Mouse (Mus musculus): ENCODE results near the gene 1700021F07Rik. TPM values are rescaled to one million over a fixed set of nuclear protein-coding genes. Genes with fewer than 3 reads are reported as not detected.

Gene 1700021F07Rik
- polyA plus RNA-seq, 1 experiment, result not detected

GRCm38 (mm10) chr2:173561851-173562442 lies 39.6 kb downstream of the 1700021F07Rik start:
- peak; percentile 43 for DNase-seq (ENCODE audit: low spot score)

- DNase-seq (ENCODE audit: low spot score), result no peak
Observed at GRCm38 (mm10) chr2:173563336-173563735, 41.0 kb downstream of the 1700021F07Rik start.

GRCm38 (mm10) chr2:173564179-173564578 lies 41.8 kb downstream of the 1700021F07Rik start:
- DNase-seq (ENCODE audit: low spot score), result no peak

Other genes starting within 250 kb of the 1700021F07Rik start
- gene Pmepa1, start 246.1 kb upstream of the 1700021F07Rik start, polyA plus RNA-seq (2012; rRNA removed), result 37.0 and 54.0 TPM in 2 replicates
- not detected in 2 replicates for gene Ankrd60, start 55.8 kb downstream of the 1700021F07Rik start, polyA plus RNA-seq (2012; rRNA removed)
- gene Rab22a, start 137.2 kb downstream of the 1700021F07Rik start, polyA plus RNA-seq (2012; rRNA removed), result 16.1 and 23.4 TPM in 2 replicates
- not detected in 2 replicates for gene 1700010B08Rik, start 196.8 kb downstream of the 1700021F07Rik start, polyA plus RNA-seq (2012; rRNA removed)
- gene Vapb, start 214.9 kb downstream of the 1700021F07Rik start, polyA plus RNA-seq (2012; rRNA removed), result 54.9 and 63.5 TPM in 2 replicates